Mouse (Mus musculus) bone marrow, adult 2 months (tissue): ENCODE data around the gene Chid1. TPM values are rescaled to one million over a fixed set of nuclear protein-coding genes. Genes with fewer than 3 reads are reported as not detected.
A peak's percentile ranks its signal among the peaks of the same experiment; 100 is the strongest.

ENCODE experiments used
- H3K27ac ChIP-seq: fragments of 200-500 bp; 2 replicates; pipeline ENCODE4 v1.5.1; 2012; ENCODE audit warnings: low read depth, mild to moderate bottlenecking, control low read depth, inconsistent platforms, low read length; ENCODE audit not compliant: control insufficient read depth, poor library complexity, insufficient read depth
- H3K4me1 ChIP-seq: fragments of 200-500 bp; 2 replicates; pipeline ENCODE4 v1.6.1; 2011; ENCODE audit warnings: low read length; ENCODE audit not compliant: control insufficient read depth, insufficient read depth
- H3K4me3 ChIP-seq: fragments of 200-500 bp; replicated peaks from 2 replicates; pipeline ENCODE3; 2011; ENCODE audit warnings: mild to moderate bottlenecking, low read depth, low read length, control low read depth; ENCODE audit not compliant: control insufficient read depth
- CTCF ChIP-seq: fragments of 200-500 bp; IDR thresholded peaks from 2 replicates; pipeline ENCODE4 v1.5.1; 2011; ENCODE audit warnings: low read length, control low read depth; ENCODE audit not compliant: control insufficient read depth, insufficient read depth
- POLR2A ChIP-seq: fragments of 200-500 bp; IDR thresholded peaks from 2 replicates; pipeline ENCODE4 v1.6.1; 2011; ENCODE audit warnings: low read depth, mild to moderate bottlenecking, control low read depth, low read length, borderline replicate concordance; ENCODE audit not compliant: control insufficient read depth
- WGBS: fragments of 180-500 bp; shearing (Covaris S2); methylation state at CpG from one replicate; pipeline ENCODE4 v1.1.7; 2018; 5-methylcytosine and 5-hydroxymethylcytosine counted together
- polyA plus RNA-seq: library from polyadenylated mRNA; stranded (reverse); fragments of >200 nt; gene quantifications from 2 replicates; pipeline ENCODE4 v1.2.4, GENCODE M21; 2011; ENCODE audit warnings: low replicate concordance; ENCODE audit not compliant: missing spikeins, insufficient read depth, insufficient read length

Gene Chid1
- polyA plus RNA-seq, 1 experiment, result 10.9 TPM

DNA sequence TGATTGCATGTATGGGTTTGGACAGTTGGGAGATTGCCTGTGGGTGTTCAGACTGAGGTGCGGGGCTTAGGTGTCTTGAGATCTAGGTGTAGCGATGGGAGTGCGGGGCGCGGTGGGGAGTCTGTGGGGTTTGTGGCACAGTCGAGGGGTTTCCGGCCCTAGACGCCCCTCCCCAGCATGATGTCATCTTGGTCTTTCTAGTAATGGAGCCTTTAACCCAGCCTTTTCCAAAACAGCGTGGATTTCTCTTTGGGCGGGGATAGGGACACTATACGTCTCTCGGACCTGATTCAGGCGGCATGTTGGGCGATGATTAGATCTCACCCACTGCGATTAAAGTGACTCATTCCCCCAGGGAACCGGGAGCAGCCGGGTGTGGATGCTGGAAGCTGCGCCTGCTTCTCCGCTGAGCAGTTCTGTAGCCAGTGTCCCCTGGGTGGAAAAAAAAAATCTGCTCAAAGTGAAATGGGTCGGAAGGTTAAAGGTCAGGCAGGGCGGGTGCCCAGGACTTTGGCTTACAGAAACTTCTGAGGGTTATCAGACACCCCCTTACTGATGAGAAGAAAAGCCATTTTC is 23.3 kb upstream of the Chid1 start:
- peaks cover 17% of the 10 kb centered on the region for H3K4me1 ChIP-seq
- TF ChIP-seq POLR2A (no peak), CTCF (no peak)
- H3K27ac ChIP-seq, result peak overlapping the region; percentile 31; the same call in 1 of the 2 replicates
- H3K4me3 ChIP-seq, result peak overlapping the region; percentile 77
- WGBS, result 9% methylated on average over 21 of the region's 21 CpGs

DNA sequence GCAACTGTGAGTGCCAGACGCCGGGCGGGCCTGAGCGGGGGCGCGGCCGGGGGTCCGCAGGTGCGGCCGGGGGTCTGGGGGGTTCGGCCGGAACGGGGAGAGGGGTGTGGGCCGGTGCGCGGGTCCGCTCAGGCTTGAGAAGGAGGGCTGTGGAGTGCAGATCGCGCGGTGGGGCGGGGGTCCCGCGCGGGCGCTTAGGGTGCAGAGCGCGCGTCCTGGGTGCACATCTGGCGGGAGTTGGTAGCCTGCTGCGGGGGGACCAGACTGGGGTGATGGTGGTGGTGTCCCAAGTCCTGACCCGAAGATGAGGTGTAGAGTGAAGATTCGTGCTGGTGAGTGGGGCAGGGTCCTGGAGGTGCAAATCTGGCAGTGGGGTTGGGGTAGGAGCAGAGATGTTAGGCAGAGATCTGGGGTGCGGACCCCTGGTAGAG is 22.8 kb upstream of the Chid1 start:
- WGBS, result 1% methylated on average over 33 of the region's 33 CpGs
- Histone ChIP-seq H3K4me1 (peaks cover 17% of the 10 kb centered on the region), H3K4me3 (peak overlapping the region; percentile 77), H3K27ac (peak overlapping the region; percentile 63)
- TF ChIP-seq POLR2A (no peak), CTCF (no peak)

DNA sequence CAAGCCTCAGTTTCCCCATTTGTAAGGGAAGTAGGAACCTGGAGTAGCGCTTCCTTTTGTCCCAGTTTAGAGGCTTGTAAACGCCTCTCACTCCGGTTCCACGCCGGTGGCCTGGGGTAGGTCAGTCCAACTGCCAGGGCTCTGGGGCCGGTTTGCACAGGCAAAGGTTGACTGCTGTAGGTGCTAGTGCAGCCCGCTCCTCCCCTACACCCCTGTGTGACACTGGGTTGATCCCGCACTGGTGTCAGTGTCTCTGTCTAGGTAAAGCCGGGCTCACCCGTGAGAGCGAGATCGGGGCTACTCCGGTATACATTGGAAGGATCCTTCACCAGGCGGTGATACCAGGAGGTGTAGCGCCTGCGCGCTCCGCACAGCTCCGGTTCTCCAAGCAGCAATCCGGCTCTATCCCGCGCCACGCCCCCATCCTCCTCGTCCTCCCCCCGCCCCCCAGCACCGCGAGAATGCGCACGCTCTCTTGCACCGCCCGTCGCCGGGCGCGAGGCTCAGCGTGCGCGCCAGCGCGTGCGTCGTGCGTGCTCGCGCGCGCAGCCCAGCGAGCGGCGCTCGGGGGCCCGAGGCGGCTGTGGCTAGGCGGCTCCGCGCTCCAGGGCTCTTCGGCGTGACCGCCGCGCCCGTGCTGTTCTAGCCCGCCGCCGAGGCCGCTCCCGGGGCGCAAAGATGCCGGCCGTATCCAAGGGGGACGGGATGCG is 22.2 kb upstream of the Chid1 start, which contains the start of gene Ap2a2:
Gene Ap2a2, plus strand, starts transcription at position 492 of the 710 bp plus-strand sequence.
- Histone ChIP-seq H3K27ac (peak within 1 kb of the TSS; percentile 63), H3K4me3 (peak within 1 kb of the TSS; percentile 77), H3K4me1 (peaks cover 17% of the 10 kb centered on the region)
- no peak for TF ChIP-seq CTCF
- TF ChIP-seq POLR2A, result peak; percentile 71; the same call in 1 of the 2 replicates
- under 1% methylated on average over 72 of the region's 72 CpGs for WGBS

DNA sequence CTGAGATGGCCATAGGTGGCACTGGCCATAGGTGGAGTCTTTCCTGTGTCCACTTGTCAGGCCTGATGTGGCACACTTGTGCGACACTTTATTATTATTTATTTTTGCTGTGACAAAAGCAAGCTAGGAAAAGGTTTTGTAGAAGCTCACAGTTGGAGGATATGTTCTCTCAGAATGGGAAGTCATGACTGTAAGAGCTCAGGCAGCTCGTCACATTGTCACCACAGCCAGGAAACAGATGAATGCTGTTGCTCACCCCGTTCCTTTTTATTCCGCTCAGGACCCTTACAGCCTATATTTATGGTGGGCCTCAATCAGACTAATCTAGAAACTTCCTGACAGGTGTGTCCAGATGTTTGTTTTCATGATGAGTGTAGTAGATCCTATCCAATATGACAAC is 20.8 kb upstream of the Chid1 start:
- no peak for TF ChIP-seq POLR2A
- no peak for TF ChIP-seq CTCF
- Histone ChIP-seq H3K4me3 (no peak overlapping the region), H3K27ac (peak overlapping the region; percentile 62), H3K4me1 (peaks cover 13% of the 10 kb centered on the region; the same call in 1 of the 2 replicates)
- WGBS, result 22% methylated on average over 4 of the region's 4 CpGs

DNA sequence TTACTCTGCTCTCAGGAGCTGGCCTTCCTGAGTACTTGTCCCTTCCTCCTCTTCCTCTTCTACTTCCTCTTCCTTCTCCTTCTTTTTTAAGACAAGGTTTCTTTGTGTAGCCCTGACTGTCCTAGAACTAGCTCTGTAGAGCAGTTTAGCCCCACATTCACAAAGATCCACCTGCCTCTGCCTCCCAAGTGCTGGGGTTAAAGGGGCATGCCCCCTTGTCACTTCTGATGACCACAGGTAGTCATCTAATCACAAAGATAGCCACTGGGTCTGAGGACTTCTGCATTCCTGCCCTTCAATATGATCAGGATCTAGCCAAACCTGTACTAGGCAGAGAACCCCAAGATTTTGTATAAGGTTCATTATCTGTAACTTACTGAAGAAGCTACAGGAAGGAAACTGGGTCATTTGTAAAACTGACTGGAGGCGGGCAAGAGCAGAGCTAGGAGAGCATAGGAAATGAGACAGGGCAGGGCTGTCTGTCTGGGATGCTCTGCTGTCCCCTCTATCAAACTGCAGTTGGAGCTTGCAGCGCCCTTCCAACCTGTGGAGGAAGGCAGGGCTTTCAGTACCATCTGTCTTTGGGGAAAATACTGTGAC is 20.2 kb upstream of the Chid1 start:
- H3K27ac ChIP-seq, result peak overlapping the region; percentile 62
- H3K4me3 ChIP-seq, result no peak overlapping the region
- H3K4me1 ChIP-seq, result peaks cover 12% of the 10 kb centered on the region; the same call in 1 of the 2 replicates
- WGBS, result 32% methylated on average over 2 of the region's 2 CpGs
- no peak for TF ChIP-seq CTCF
- no peak for TF ChIP-seq POLR2A

DNA sequence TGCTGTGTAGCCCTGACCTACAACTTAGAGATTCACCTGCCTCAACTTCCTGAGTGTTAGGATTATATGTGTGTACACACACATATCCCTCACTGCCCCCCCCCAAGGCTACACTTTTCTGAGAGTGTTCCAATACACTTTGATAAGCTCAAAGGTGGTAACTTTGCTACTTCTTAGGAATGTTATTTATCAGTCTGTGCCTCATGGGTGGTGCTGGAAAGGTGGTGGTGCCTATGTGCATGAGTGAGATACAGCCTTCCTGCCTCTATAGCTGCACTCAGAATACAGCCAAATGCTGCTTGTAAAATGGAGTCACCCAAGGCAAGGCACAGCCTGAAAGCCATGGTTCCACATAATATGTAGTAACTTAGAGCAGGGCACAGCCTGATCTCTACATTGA is 19.3 kb upstream of the Chid1 start:
- H3K4me1 ChIP-seq, result peaks cover 11% of the 10 kb centered on the region; the same call in 1 of the 2 replicates
- no peak overlapping the region for H3K4me3 ChIP-seq
- peak overlapping the region; percentile 47; the same call in 1 of the 2 replicates for H3K27ac ChIP-seq
- TF ChIP-seq POLR2A (no peak), CTCF (no peak)

DNA sequence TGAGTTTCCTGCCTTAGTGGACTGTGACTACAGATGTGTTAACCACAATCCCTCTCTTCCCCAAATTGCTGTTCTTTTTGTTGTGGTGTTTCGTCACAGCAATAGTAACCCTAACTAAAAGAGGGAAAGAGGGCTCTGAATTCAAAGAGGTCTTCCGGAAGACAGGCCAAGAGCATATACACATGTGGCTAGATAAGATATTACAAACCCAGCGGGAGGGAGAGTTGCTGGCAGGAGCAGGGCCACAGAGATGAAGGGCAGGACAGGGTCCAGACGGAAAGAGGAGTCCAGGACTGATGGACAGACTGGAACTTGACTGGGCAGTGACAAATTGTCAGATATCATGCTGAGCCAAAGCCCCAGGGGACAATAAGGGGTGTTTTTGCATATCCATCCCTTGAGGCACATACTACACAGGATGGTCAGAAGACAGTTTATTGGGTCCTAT is 18.7 kb upstream of the Chid1 start:
- Histone ChIP-seq H3K4me1 (peaks cover 11% of the 10 kb centered on the region; the same call in 1 of the 2 replicates), H3K27ac (peak overlapping the region; percentile 41), H3K4me3 (no peak overlapping the region)
- 8% methylated on average over 4 of the region's 4 CpGs for WGBS
- TF ChIP-seq POLR2A, result no peak
- no peak for TF ChIP-seq CTCF

DNA sequence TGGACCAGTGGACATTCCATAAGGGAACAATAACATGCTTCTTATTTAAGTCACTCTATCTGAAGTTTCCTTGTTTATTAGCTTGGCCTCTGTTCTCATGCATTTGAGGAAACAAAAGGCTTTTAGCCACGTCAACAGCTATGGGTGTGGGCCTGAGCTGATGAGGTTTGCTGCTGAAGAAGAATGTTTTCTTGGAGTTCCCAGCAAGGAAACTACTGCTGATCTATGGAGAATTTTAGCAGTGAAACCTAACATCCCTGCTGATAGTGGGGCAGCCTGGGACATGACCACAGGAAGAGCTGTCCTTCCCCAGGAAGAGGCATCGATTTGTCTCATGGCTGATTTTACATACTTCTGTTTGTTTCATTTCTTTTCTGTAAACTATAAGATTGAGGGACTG is 10.8 kb upstream of the Chid1 start:
- WGBS, result 55% methylated on average over 2 of the region's 2 CpGs
- H3K4me1 ChIP-seq, result peaks cover 3% of the 10 kb centered on the region; the same call in 1 of the 2 replicates
- H3K27ac ChIP-seq, result peak overlapping the region; percentile 34; the same call in 1 of the 2 replicates
- H3K4me3 ChIP-seq, result no peak overlapping the region
- no peak for TF ChIP-seq POLR2A
- no peak for TF ChIP-seq CTCF
